Mouse (Mus musculus): ENCODE measurements around the gene Hist1h2ad.

GRCm38 (mm10) chr13:23609844-23610243 lies 35.7 kb downstream of the Hist1h2ad start:
- peak; percentile 30 for TF ChIP-seq CTCF (IDR thresholded peaks at IDR 0.05; ENCODE audit: low read depth)
- TF ChIP-seq EP300 (IDR thresholded peaks at IDR 0.05; ENCODE audit: low read depth): no peak
